Mouse (Mus musculus) lung, postnatal 36 days (tissue): ENCODE results near the gene Cmya5.
"Not testable (repeated sequence)": the region's sequence is repeated elsewhere in the genome, so short reads cannot be mapped to it uniquely, and the experiment has no call there.

Experiments
- DNase-seq: peaks from one replicate; pipeline ENCODE4 v3.0.0; 2022; ENCODE audit warnings: mixed read lengths

The Cmya5 gene

GRCm38 (mm10) chr13:93144336-93145167 is at the start of gene Cmya5:
Gene Cmya5, minus strand, starts transcription at chr13:93144724.
- peak; percentile 93 for DNase-seq

- DNase-seq = no peak
Observed at GRCm38 (mm10) chr13:93192646-93193026, 48.1 kb upstream of the Cmya5 start.

- DNase-seq = peak; percentile 96
Observed at GRCm38 (mm10) chr13:93191831-93192645, 47.5 kb upstream of the Cmya5 start, which contains the start of gene Tent2. Gene Tent2, minus strand, starts transcription at chr13:93192385.

GRCm38 (mm10) chr13:93189416-93189815 is 44.9 kb upstream of the Cmya5 start:
- peak; percentile 19 for DNase-seq

- no peak for DNase-seq
Observed at GRCm38 (mm10) chr13:93188738-93189137, 44.2 kb upstream of the Cmya5 start.

GRCm38 (mm10) chr13:93187792-93188191 is 43.3 kb upstream of the Cmya5 start:
- not testable (repeated sequence) for DNase-seq

GRCm38 (mm10) chr13:93180351-93180750 is 35.8 kb upstream of the Cmya5 start:
- DNase-seq = no peak

- peak; percentile 13 for DNase-seq
Observed at GRCm38 (mm10) chr13:93179522-93179921, 35.0 kb upstream of the Cmya5 start.

GRCm38 (mm10) chr13:93177571-93177970 is 33.0 kb upstream of the Cmya5 start:
- no peak for DNase-seq

GRCm38 (mm10) chr13:93163303-93163702 is 18.8 kb upstream of the Cmya5 start:
- no peak for DNase-seq

GRCm38 (mm10) chr13:93162456-93162855 is 17.9 kb upstream of the Cmya5 start:
- DNase-seq = no peak

- DNase-seq = no peak
Observed at GRCm38 (mm10) chr13:93158261-93158660, 13.7 kb upstream of the Cmya5 start.

- DNase-seq = no peak
Observed at GRCm38 (mm10) chr13:93153280-93153679, 8.8 kb upstream of the Cmya5 start.

- DNase-seq = peak; percentile 27
Observed at GRCm38 (mm10) chr13:93143819-93144283, 673 bp downstream of the Cmya5 start.

GRCm38 (mm10) chr13:93141184-93141583 is 3.3 kb downstream of the Cmya5 start:
- no peak for DNase-seq

- peak; percentile 77 for DNase-seq
Observed at GRCm38 (mm10) chr13:93138059-93138458, 6.5 kb downstream of the Cmya5 start.

- DNase-seq = no peak
Observed at GRCm38 (mm10) chr13:93137098-93137497, 7.4 kb downstream of the Cmya5 start.

GRCm38 (mm10) chr13:93136251-93136650 is 8.3 kb downstream of the Cmya5 start:
- DNase-seq = no peak

- no peak for DNase-seq
Observed at GRCm38 (mm10) chr13:93135501-93135900, 9.0 kb downstream of the Cmya5 start.

GRCm38 (mm10) chr13:93130674-93131073 is 13.8 kb downstream of the Cmya5 start:
- no peak for DNase-seq

- no peak for DNase-seq
Observed at GRCm38 (mm10) chr13:93128961-93129360, 15.6 kb downstream of the Cmya5 start.

GRCm38 (mm10) chr13:93128111-93128860 is 16.2 kb downstream of the Cmya5 start:
- DNase-seq = no peak

GRCm38 (mm10) chr13:93122321-93122720 is 22.2 kb downstream of the Cmya5 start:
- no peak for DNase-seq
